Mouse (Mus musculus): Measurements from ENCODE around the gene Sh3kbp1. TPM values are rescaled to one million over a fixed set of nuclear protein-coding genes. Genes with fewer than 3 reads are reported as not detected.

Sh3kbp1 gene
- polyA plus RNA-seq, 1 experiment from 2014 or later: 36.1 TPM

GRCm38 (mm10) chrX:159711070-159712029, 84.3 kb downstream of the Sh3kbp1 start:
- H3K4me2 ChIP-seq (replicated peaks): no peak overlapping the region
- no peak overlapping the region for H3K9ac ChIP-seq (replicated peaks)
- peaks cover 55% of the 10 kb centered on the region for H3K27me3 ChIP-seq
- no peak for ATAC-seq (ENCODE audit: low FRiP score, low read depth)
- H3K27ac ChIP-seq (replicated peaks): no peak overlapping the region
- H3K4me3 ChIP-seq: no peak overlapping the region
- 83% methylated on average over 13 of the region's 13 CpGs for WGBS
- peaks cover 5% of the 10 kb centered on the region; the same call in 1 of the 2 replicates for H3K4me1 ChIP-seq
- H3K9me3 ChIP-seq: no peaks in the 10 kb centered on the region
- no peaks in the 10 kb centered on the region for H3K36me3 ChIP-seq

- no peaks in the 10 kb centered on the region for H3K36me3 ChIP-seq
- H3K4me1 ChIP-seq: peaks cover 5% of the 10 kb centered on the region; the same call in 1 of the 2 replicates
- H3K9ac ChIP-seq (replicated peaks): no peak overlapping the region
- WGBS: 84% methylated on average over 2 of the region's 2 CpGs
- H3K9me3 ChIP-seq: no peaks in the 10 kb centered on the region
- H3K27me3 ChIP-seq: peaks cover 45% of the 10 kb centered on the region
- H3K4me2 ChIP-seq (replicated peaks): no peak overlapping the region
- no peak overlapping the region for H3K4me3 ChIP-seq
- no peak for ATAC-seq (ENCODE audit: low FRiP score, low read depth)
- H3K27ac ChIP-seq (replicated peaks): no peak overlapping the region
Measured at GRCm38 (mm10) chrX:159713191-159713590, 86.1 kb downstream of the Sh3kbp1 start.

GRCm38 (mm10) chrX:159721390-159721789, 94.3 kb downstream of the Sh3kbp1 start:
- H3K9me3 ChIP-seq: no peaks in the 10 kb centered on the region
- no peak overlapping the region for H3K27ac ChIP-seq (replicated peaks)
- no peaks in the 10 kb centered on the region for H3K36me3 ChIP-seq
- ATAC-seq (ENCODE audit: low FRiP score, low read depth): no peak
- H3K4me1 ChIP-seq: no peaks in the 10 kb centered on the region
- no peak overlapping the region for H3K4me3 ChIP-seq
- H3K27me3 ChIP-seq: peaks cover 12% of the 10 kb centered on the region; the same call in 1 of the 2 replicates
- WGBS: 91% methylated on average over 1 of the region's 1 CpGs
- H3K9ac ChIP-seq (replicated peaks): no peak overlapping the region
- H3K4me2 ChIP-seq (replicated peaks): no peak overlapping the region

GRCm38 (mm10) chrX:159731421-159731820, 104.3 kb downstream of the Sh3kbp1 start:
- Histone ChIP-seq H3K4me3 (no peak overlapping the region), H3K27ac (replicated peaks) (no peak overlapping the region), H3K4me2 (replicated peaks) (no peak overlapping the region), H3K27me3 (peaks cover 19% of the 10 kb centered on the region; the same call in 1 of the 2 replicates), H3K9ac (replicated peaks) (no peak overlapping the region), H3K9me3 (no peaks in the 10 kb centered on the region), H3K4me1 (no peaks in the 10 kb centered on the region), H3K36me3 (no peaks in the 10 kb centered on the region)
- no peak for ATAC-seq (ENCODE audit: low FRiP score, low read depth)
- 87% methylated on average over 3 of the region's 3 CpGs for WGBS

- Histone ChIP-seq H3K9ac (replicated peaks) (no peak overlapping the region), H3K4me1 (no peaks in the 10 kb centered on the region), H3K4me3 (no peak overlapping the region), H3K4me2 (replicated peaks) (no peak overlapping the region), H3K9me3 (no peaks in the 10 kb centered on the region), H3K36me3 (no peaks in the 10 kb centered on the region), H3K27ac (replicated peaks) (no peak overlapping the region), H3K27me3 (peaks cover 19% of the 10 kb centered on the region; the same call in 1 of the 2 replicates)
- ATAC-seq (ENCODE audit: low FRiP score, low read depth): no peak
- 77% methylated on average over 3 of the region's 3 CpGs for WGBS
Measured at GRCm38 (mm10) chrX:159732845-159733244, 105.8 kb downstream of the Sh3kbp1 start.

GRCm38 (mm10) chrX:159733948-159734347, 106.9 kb downstream of the Sh3kbp1 start:
- H3K27me3 ChIP-seq: peaks cover 19% of the 10 kb centered on the region; the same call in 1 of the 2 replicates
- no peaks in the 10 kb centered on the region for H3K4me1 ChIP-seq
- no peaks in the 10 kb centered on the region for H3K36me3 ChIP-seq
- ATAC-seq (ENCODE audit: low FRiP score, low read depth): no peak
- no peak overlapping the region for H3K4me3 ChIP-seq
- H3K27ac ChIP-seq (replicated peaks): no peak overlapping the region
- H3K9ac ChIP-seq (replicated peaks): no peak overlapping the region
- H3K4me2 ChIP-seq (replicated peaks): no peak overlapping the region
- H3K9me3 ChIP-seq: no peaks in the 10 kb centered on the region
- WGBS: 89% methylated on average over 2 of the region's 2 CpGs

- Histone ChIP-seq H3K4me3 (no peak overlapping the region), H3K36me3 (no peaks in the 10 kb centered on the region), H3K9ac (replicated peaks) (no peak overlapping the region), H3K27ac (replicated peaks) (no peak overlapping the region), H3K4me1 (no peaks in the 10 kb centered on the region), H3K9me3 (no peaks in the 10 kb centered on the region), H3K27me3 (peaks cover 12% of the 10 kb centered on the region; the same call in 1 of the 2 replicates), H3K4me2 (replicated peaks) (no peak overlapping the region)
- no peak; the same call in 1 of the 2 replicates for ATAC-seq (ENCODE audit: low FRiP score, low read depth)
- 59% methylated on average over 6 of the region's 6 CpGs for WGBS
Measured at GRCm38 (mm10) chrX:159735513-159736099, 108.5 kb downstream of the Sh3kbp1 start.

- H3K9ac ChIP-seq (replicated peaks): no peak overlapping the region
- peaks cover 14% of the 10 kb centered on the region; the same call in 1 of the 2 replicates for H3K27me3 ChIP-seq
- H3K4me1 ChIP-seq: no peaks in the 10 kb centered on the region
- no peak for ATAC-seq (ENCODE audit: low FRiP score, low read depth)
- H3K4me3 ChIP-seq: no peak overlapping the region
- H3K4me2 ChIP-seq (replicated peaks): no peak overlapping the region
- WGBS: 75% methylated on average over 1 of the region's 1 CpGs
- H3K9me3 ChIP-seq: no peaks in the 10 kb centered on the region
- H3K27ac ChIP-seq (replicated peaks): no peak overlapping the region
- H3K36me3 ChIP-seq: no peaks in the 10 kb centered on the region
Measured at GRCm38 (mm10) chrX:159737344-159737743, 110.3 kb downstream of the Sh3kbp1 start.

GRCm38 (mm10) chrX:159744035-159744434, 117.0 kb downstream of the Sh3kbp1 start:
- H3K4me2 ChIP-seq (replicated peaks): no peak overlapping the region
- WGBS: 59% methylated on average over 5 of the region's 5 CpGs
- peaks cover 16% of the 10 kb centered on the region; the same call in 1 of the 2 replicates for H3K27me3 ChIP-seq
- no peaks in the 10 kb centered on the region for H3K36me3 ChIP-seq
- H3K9ac ChIP-seq (replicated peaks): no peak overlapping the region
- H3K4me3 ChIP-seq: no peak overlapping the region
- ATAC-seq (ENCODE audit: low FRiP score, low read depth): no peak
- H3K27ac ChIP-seq (replicated peaks): no peak overlapping the region
- H3K4me1 ChIP-seq: no peaks in the 10 kb centered on the region
- no peaks in the 10 kb centered on the region for H3K9me3 ChIP-seq

- Histone ChIP-seq H3K9ac (replicated peaks) (no peak overlapping the region), H3K4me2 (replicated peaks) (no peak overlapping the region), H3K27me3 (peaks cover 16% of the 10 kb centered on the region; the same call in 1 of the 2 replicates), H3K27ac (replicated peaks) (no peak overlapping the region), H3K36me3 (no peaks in the 10 kb centered on the region), H3K4me1 (no peaks in the 10 kb centered on the region), H3K4me3 (no peak overlapping the region), H3K9me3 (no peaks in the 10 kb centered on the region)
- WGBS: 30% methylated on average over 3 of the region's 3 CpGs
- no peak for ATAC-seq (ENCODE audit: low FRiP score, low read depth)
Measured at GRCm38 (mm10) chrX:159744620-159745019, 117.5 kb downstream of the Sh3kbp1 start.

- Histone ChIP-seq H3K4me2 (replicated peaks) (no peak overlapping the region), H3K9ac (replicated peaks) (no peak overlapping the region), H3K27ac (replicated peaks) (no peak overlapping the region), H3K36me3 (no peaks in the 10 kb centered on the region), H3K27me3 (no peaks in the 10 kb centered on the region; the same call in 1 of the 2 replicates), H3K4me3 (no peak overlapping the region), H3K4me1 (no peaks in the 10 kb centered on the region), H3K9me3 (no peaks in the 10 kb centered on the region)
- no peak for ATAC-seq (ENCODE audit: low FRiP score, low read depth)
- 78% methylated on average over 1 of the region's 1 CpGs for WGBS
Measured at GRCm38 (mm10) chrX:159751834-159752233, 124.8 kb downstream of the Sh3kbp1 start.

- Histone ChIP-seq H3K4me3 (no peak overlapping the region), H3K27ac (replicated peaks) (no peak overlapping the region), H3K36me3 (no peaks in the 10 kb centered on the region), H3K4me2 (replicated peaks) (no peak overlapping the region), H3K4me1 (no peaks in the 10 kb centered on the region), H3K9me3 (no peaks in the 10 kb centered on the region), H3K27me3 (no peaks in the 10 kb centered on the region; the same call in 1 of the 2 replicates), H3K9ac (replicated peaks) (no peak overlapping the region)
- no peak for ATAC-seq (ENCODE audit: low FRiP score, low read depth)
Measured at GRCm38 (mm10) chrX:159756261-159756660, 129.2 kb downstream of the Sh3kbp1 start.

All from midbrain, embryonic 12.5 days (tissue).